Mouse (Mus musculus) midbrain, embryonic 10.5 days (tissue): ENCODE measurements around the gene Gm13101. TPM values are rescaled to one million over a fixed set of nuclear protein-coding genes. Genes with fewer than 3 reads are reported as not detected.
"Not testable (repeated sequence)": the region's sequence is repeated elsewhere in the genome, so short reads cannot be mapped to it uniquely, and the experiment has no call there.

Experiments used
- DNase-seq: peaks from one replicate; pipeline ENCODE4 v3.0.0-alpha.2; 2017; ENCODE audit warnings: low spot score
- H3K27ac ChIP-seq: fragments of 300-500 bp; sonication (generic); replicated peaks from 2 replicates; pipeline ENCODE4 v1.5.1; 2016; ENCODE audit warnings: mild to moderate bottlenecking
- H3K27me3 ChIP-seq: fragments of 300-500 bp; sonication (generic); 2 replicates; pipeline ENCODE4 v1.6.1; 2016; ENCODE audit warnings: low read depth, mild to moderate bottlenecking; ENCODE audit not compliant: poor library complexity, severe bottlenecking
- H3K36me3 ChIP-seq: fragments of 300-500 bp; sonication (generic); 2 replicates; pipeline ENCODE4 v1.6.1; 2016; ENCODE audit warnings: mild to moderate bottlenecking, moderate library complexity
- H3K4me1 ChIP-seq: fragments of 300-500 bp; sonication (generic); 2 replicates; pipeline ENCODE4 v1.6.1; 2016
- H3K4me3 ChIP-seq: fragments of 300-500 bp; sonication (generic); 2 replicates; pipeline ENCODE4 v1.5.1; 2016; ENCODE audit warnings: mild to moderate bottlenecking, moderate library complexity
- H3K9me3 ChIP-seq: fragments of 300-500 bp; sonication (generic); replicated peaks from 2 replicates; pipeline ENCODE4 v1.6.1; 2016; ENCODE audit warnings: mild to moderate bottlenecking
- WGBS: fragments of 180-500 bp; shearing (Covaris S2); methylation state at CpG from one replicate; pipeline ENCODE4 v1.1.7; 2016; 5-methylcytosine and 5-hydroxymethylcytosine counted together
- polyA plus RNA-seq: library from polyadenylated mRNA; unstranded; fragments of >200 nt; fragmentation: Nextera tagmentation; extraction: Ambion mirVana; gene quantifications from 2 replicates; pipeline ENCODE4 v1.2.1, GENCODE M21; 2016

Gm13101 gene
- polyA plus RNA-seq = not detected in 2 replicates

GRCm38 (mm10) chr4:143966850-143967249 is at the start of gene Gm13101:
Gene Gm13101, minus strand, starts transcription at chr4:143966950.
- not testable (repeated sequence) for H3K27me3 ChIP-seq, H3K4me1 ChIP-seq, H3K36me3 ChIP-seq, DNase-seq, H3K27ac ChIP-seq, H3K4me3 ChIP-seq
- H3K9me3 ChIP-seq = peaks cover 31% of the 10 kb centered on the region
- WGBS = 46% methylated on average over 2 of the region's 2 CpGs

DNA sequence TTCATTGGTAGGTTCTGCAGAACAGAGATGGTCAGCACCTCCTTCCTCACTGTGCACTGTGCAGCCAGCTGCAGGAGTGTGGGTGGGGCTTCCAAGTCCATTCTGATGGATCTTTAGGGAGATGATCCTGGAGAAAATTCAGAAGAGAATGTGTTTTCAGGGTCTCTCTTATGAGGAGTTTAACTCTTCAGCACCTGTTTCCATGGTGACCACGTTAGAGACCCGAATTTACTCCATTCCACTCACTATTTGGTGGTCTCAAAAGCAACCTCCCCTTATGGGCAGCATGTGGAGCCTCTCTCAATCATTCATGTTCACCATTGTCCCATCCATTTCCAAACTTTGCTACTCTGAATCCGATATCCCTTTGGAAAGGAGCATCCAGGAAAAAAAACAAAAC is 27.5 kb upstream of the Gm13101 start, which contains the start of gene Pramef17:
Gene Pramef17, minus strand, starts transcription at position 101 of the 400 bp plus-strand sequence.
- H3K9me3 ChIP-seq = peaks cover 19% of the 10 kb centered on the region; the same call in 1 of the 2 replicates
- H3K36me3 ChIP-seq, DNase-seq, H3K4me1 ChIP-seq, H3K4me3 ChIP-seq, H3K27ac ChIP-seq, H3K27me3 ChIP-seq: not testable (repeated sequence)
- WGBS = 65% methylated on average over 3 of the region's 3 CpGs

DNA sequence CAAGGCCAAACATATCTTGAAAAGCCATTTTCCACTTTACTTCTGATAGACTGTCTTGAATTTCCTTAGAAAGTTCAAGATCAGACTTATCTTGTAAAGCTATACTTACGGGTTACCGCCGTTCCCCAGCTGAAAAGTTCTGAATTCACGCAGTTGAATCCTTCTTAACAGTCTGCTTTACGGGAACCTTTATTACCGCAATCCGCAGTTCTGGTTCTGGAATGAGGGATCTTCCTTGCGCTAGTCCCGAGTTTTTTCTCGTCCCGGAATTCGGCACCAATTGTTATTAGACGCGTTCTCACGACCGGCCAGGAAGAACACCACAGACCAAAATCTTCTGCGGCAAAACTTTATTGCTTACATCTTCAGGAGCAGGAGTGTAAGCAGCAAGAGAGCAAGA is 21.4 kb upstream of the Gm13101 start:
- not testable (repeated sequence) for H3K4me1 ChIP-seq, DNase-seq, H3K36me3 ChIP-seq, H3K4me3 ChIP-seq, H3K27me3 ChIP-seq, H3K27ac ChIP-seq
- peaks cover 14% of the 10 kb centered on the region; the same call in 1 of the 2 replicates for H3K9me3 ChIP-seq
- WGBS = 95% methylated on average over 17 of the region's 17 CpGs

DNA sequence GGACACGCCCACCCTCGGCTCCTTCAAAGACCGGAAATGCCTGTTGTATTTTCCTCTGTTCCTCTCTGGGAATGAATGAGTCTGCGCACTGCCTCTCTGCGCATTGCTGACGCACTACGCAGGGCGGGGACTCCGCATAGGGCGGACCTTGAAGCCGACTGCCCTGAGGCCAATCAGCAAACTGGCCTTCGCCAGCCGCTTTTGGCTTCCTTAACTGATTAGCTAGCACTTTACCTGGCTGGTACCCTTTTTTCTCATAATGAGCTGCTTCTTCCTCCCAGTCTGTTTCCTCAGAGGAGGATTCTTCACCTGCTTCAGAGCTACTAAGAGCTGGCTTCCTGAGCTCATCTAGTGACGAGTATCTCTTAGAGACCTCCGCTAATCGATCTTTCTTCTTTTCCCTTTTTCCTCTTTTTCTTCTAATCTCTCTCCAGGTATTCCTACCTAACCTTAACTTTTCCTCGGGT is 20.8 kb upstream of the Gm13101 start:
- not testable (repeated sequence) for DNase-seq, H3K27ac ChIP-seq

DNA sequence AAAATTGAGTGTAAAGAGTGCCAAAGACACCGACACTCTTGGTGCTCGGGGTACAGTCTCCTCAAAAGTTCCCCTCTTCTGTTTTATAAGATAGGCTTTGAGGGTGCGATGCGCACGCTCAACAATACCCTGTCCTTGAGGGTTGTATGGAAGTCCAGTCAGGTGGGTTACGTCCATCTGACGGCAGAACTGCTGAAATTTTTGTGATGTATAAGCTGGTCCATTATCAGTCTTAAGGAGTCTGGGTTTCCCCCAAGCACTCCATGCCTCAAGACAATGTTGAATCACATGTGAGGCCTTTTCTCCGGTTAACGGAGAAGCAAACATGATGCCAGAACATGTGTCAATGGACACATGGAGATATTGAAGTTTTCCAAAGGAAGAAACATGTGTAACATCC is 19.0 kb upstream of the Gm13101 start:
- not testable (repeated sequence) for H3K4me1 ChIP-seq, H3K27ac ChIP-seq, H3K36me3 ChIP-seq, H3K4me3 ChIP-seq, H3K27me3 ChIP-seq, DNase-seq
- WGBS = 91% methylated on average over 4 of the region's 9 CpGs
- H3K9me3 ChIP-seq = peaks cover 14% of the 10 kb centered on the region; the same call in 1 of the 2 replicates

More for the DNA sequence above, 20.8 kb upstream of the Gm13101 start:
- 79% methylated on average over 4 of the region's 17 CpGs for WGBS
- H3K4me3 ChIP-seq, H3K27me3 ChIP-seq, H3K36me3 ChIP-seq, H3K4me1 ChIP-seq: not testable (repeated sequence)
- peaks cover 14% of the 10 kb centered on the region; the same call in 1 of the 2 replicates for H3K9me3 ChIP-seq

- not testable (repeated sequence) for H3K27me3 ChIP-seq, DNase-seq, H3K36me3 ChIP-seq, H3K27ac ChIP-seq, H3K4me1 ChIP-seq, H3K4me3 ChIP-seq
- no CpG with 5 or more reads among the region's 7 CpGs for WGBS
- peaks cover 14% of the 10 kb centered on the region; the same call in 1 of the 2 replicates for H3K9me3 ChIP-seq
Observed at GRCm38 (mm10) chr4:143985165-143985564, 18.4 kb upstream of the Gm13101 start.

GRCm38 (mm10) chr4:143983446-143983845 is 16.7 kb upstream of the Gm13101 start:
- DNase-seq = not testable (repeated sequence)
- 44% methylated on average over 1 of the region's 1 CpGs for WGBS

GRCm38 (mm10) chr4:143950916-143951315 is 15.8 kb downstream of the Gm13101 start, which contains the start of gene Pramef25:
Gene Pramef25, minus strand, starts transcription at chr4:143951016.
- not testable (repeated sequence) for H3K4me1 ChIP-seq, H3K27me3 ChIP-seq, H3K27ac ChIP-seq, H3K4me3 ChIP-seq, DNase-seq, H3K36me3 ChIP-seq
- 89% methylated on average over 1 of the region's 1 CpGs for WGBS
- H3K9me3 ChIP-seq = peaks cover 46% of the 10 kb centered on the region

More at GRCm38 (mm10) chr4:143983446-143983845, 16.7 kb upstream of the Gm13101 start:
- H3K9me3 ChIP-seq = peaks cover 13% of the 10 kb centered on the region; the same call in 1 of the 2 replicates
- H3K4me3 ChIP-seq, H3K27ac ChIP-seq, H3K36me3 ChIP-seq, H3K4me1 ChIP-seq, H3K27me3 ChIP-seq: not testable (repeated sequence)

Other genes with a start within 250 kb of the Gm13101 start
- gene Gm13078, start 247.5 kb downstream of the Gm13101 start, polyA plus RNA-seq = not detected in 2 replicates
- not detected in 2 replicates for gene Gm13023, start 177.6 kb downstream of the Gm13101 start, polyA plus RNA-seq
- gene Gm13084, start 150.9 kb downstream of the Gm13101 start, polyA plus RNA-seq = not detected in 2 replicates
- not detected in 2 replicates for gene Gm13103, start 120.5 kb downstream of the Gm13101 start, polyA plus RNA-seq
- not detected in 2 replicates for gene Pramef6, start 66.6 kb downstream of the Gm13101 start, polyA plus RNA-seq
- not detected in 2 replicates for gene Pramef25, start 15.9 kb downstream of the Gm13101 start, polyA plus RNA-seq
- not detected in 2 replicates for gene Pramef17, start 27.4 kb upstream of the Gm13101 start, polyA plus RNA-seq
- gene Pramel4, start 92.2 kb upstream of the Gm13101 start, polyA plus RNA-seq = not detected in 2 replicates
- not detected in 2 replicates for gene Gm13102, start 139.5 kb upstream of the Gm13101 start, polyA plus RNA-seq
- gene Oog3, start 195.7 kb upstream of the Gm13101 start, polyA plus RNA-seq = not detected in 2 replicates
- not detected in 2 replicates for gene Oog2, start 223.8 kb upstream of the Gm13101 start, polyA plus RNA-seq
- gene C87977, start 246.4 kb upstream of the Gm13101 start, polyA plus RNA-seq = not detected in 2 replicates